Mouse (Mus musculus): ENCODE data around the gene Slc22a4.

Gene Slc22a4

DNA sequence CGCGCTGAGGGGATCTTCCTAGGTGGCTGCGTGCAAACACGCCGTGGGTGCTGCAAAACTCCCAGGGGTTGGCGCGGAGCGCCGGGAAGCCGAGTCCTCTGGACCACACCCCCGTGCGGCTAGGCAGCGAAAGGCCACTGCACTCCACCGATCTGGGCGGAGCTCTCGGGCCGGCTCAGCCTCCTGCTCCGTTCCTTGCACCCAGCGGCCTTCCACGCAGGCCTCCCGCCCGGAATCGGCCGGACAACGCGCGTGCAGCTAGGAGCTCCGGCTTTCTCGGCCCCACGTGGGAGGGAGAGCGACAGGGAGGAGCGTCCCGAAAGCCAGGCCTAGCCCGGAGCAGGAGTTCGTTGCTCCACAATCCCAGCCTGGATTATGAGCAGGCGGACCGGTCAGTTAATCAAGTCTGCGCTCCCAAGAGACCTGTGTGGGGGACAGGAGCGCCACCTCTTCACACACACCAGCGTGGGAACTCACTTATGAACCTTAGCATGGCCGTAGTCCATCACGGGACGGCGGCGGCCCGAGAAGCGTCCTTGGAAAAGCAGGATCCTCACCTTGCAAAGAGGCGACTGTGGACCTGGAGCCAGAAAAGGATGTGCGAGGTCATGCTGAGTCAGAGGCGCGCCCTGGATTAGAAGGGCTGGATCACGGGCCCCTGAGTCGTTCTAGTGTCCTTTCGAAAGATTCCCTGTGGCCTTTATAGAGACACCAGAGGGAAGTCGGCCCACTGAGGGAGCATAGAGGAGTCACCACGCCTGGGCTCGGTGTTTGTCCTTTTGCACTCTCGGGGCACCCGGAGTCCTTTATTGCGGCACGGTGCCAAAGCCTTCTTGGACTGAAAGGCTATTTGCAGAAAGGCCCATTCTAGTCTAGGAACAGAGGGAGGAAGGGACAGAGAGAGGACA lies at the start of gene Slc22a4:
TSS of gene Slc22a4 (minus strand) at position 47 of the 908 bp plus-strand sequence.
- peak; percentile 35 to 50 for DNase-seq (ENCODE audit: low spot score in 2 of 2)

DNA sequence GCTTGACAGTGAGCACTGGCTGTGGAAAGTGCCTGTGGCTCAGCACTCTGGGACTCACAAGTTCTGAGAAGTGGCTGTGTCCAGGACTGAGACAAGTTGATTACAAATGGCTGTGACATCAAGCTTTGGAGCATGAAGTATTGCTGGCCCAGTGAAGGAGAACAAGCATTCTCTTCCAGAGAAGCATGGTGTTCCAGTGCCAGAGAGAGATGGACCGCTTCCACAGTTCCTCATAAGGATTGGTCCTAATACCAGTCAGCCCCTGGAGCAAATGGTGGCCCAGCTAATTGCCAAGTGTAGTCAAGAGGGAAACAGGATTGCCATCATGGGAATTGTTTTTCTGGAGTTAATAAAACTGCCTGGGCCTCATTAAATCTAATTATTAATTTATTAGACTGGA lies 48.2 kb upstream of the Slc22a4 start:
- DNase-seq (ENCODE audit: low spot score in 2 of 2) = no peak

DNA sequence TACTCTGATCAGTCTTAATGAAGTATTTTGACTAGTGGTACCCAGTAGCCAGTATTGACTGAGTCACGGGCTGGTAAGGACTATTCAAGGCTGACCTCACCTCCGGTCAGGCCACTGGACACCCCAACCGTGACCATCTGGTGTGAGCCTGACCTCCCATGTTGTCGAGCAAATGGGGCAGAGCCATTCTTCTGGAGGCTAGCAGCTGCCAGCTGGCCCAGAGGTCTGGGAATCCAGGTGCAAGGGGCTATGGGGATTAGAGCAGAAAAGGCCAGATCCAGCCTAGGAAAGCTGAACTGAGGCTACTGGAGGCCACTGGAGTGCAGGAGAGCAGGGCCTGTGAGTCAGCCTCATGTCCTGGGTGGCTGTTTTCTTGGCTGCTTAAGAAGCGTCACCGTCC lies 47.5 kb upstream of the Slc22a4 start:
- DNase-seq (ENCODE audit: low spot score in 2 of 2) = no peak

DNA sequence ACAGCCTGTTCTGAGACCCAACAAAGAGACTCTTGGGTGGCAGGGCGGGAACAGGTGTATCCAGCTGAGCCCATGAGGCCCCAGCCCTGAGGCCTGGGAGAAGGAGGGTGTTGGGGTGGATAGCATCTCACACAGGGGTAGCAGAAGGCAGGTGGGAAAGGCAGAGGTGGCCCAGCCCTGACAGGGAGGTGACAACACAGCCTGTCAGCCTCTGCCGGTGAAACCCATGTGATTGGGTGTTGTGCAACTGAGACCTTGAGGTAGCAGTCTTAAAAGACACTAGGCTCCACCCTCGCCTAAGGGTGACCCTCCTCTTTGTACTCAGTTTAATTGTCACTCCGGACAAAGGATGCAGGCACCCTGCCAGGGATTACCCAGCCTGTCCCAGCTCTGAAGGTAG lies 45.4 kb upstream of the Slc22a4 start:
- no peak for DNase-seq (ENCODE audit: low spot score in 2 of 2)

DNA sequence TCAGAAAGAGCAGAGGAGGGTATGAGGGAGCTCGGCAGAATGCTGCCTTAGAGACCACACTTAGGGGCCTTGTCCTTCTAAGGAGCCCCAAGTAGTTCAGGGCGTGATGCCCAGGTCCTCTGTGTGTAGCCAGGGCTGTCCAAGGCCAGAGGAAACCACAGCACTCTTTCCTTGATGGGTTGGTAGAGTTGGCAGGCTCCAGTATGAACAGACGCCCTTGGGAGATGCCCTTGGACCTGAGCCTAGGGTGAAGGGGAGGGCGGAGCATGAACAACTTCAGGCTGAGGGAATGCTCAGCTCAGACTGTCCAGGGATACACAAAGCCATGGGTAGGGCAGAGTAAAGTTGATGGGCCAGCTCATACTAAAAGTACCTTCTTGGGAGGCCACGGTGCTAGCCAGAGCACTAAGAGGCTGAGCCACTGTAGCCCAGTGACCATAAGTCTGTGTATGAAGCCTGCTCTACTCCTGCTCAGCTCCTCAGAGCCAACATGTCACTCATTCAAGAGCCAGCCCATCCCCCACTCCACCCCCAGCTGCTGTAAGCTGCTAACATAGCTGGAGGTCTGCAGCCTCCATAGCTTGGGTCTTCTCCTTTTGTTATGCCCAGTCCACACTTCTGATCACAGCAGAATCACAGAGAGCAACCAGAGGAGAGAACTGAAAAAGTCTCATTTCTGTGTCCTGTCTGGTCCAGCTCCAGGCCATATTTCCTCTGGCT lies 44.0 kb upstream of the Slc22a4 start:
- DNase-seq (ENCODE audit: low spot score in 2 of 2) = no peak

DNA sequence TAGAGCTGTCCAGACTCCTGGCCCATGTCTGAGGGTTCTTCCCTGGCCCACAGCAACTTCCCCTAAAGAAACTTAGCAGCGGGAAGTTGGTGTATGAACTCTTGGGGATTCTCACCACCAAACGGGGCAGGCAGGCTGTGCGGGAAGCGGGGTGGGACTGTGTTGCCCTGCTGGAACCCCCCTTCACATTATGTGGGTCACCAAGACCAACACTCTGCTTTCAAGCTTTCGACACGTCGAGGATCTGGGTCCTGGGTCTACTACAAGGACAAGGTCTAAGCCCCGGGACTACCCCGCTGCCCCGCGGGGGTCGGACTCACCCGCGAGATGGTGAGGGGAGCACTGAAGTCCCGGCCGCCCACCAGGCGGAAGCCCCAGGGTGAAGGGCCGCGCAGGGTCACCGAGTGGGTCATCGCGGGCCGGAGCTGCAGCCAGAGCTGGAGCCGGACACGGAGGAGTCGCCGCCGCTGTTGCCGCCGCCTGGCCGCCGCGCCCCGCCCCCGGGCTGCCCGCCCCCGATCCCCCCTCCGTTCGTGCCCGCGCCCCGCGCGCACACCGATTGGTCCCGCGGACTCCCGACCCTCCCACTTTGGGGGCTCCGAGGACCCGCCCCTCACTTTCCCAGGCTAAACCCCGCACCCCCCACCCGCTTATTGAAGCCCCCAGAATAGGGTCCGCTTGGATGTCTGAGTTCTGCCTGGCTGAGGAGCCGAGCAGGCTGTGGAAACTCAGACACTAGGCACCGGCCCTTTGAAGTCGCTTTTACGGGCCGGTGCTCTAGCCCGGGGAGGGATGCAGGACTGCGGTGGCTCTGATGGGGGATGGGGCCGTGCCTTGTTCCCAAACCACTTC lies 40.9 kb upstream of the Slc22a4 start, which contains the start of gene Pdlim4:
TSS of gene Pdlim4 (minus strand) at position 495 of the 852 bp plus-strand sequence.
- DNase-seq (ENCODE audit: low spot score in 2 of 2) = no peak

DNA sequence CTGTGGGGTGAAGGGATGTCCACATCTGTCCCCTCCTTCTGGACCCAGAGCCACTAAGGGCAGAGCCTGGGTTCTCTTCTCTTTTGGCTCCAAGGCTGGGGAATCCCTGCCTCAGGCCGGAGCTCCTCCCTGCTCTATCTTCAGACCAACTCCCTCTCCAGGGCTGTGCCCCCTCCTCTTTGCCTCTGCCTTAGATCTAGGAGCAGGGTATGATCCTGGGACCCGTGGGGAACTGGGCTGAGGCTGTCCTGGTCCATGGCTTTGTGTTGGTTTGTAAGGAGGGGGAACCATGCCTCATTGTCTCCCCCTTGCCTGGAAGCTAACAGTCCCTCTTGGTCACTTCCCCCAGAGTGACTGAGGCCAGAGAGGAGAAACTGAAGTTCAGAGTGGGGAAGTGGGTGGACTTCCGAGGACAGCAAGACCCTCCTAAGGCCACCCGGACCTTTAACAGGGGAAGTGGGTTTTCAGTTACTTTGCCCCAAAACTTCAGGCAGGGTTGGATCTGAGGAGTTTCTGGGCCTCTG lies 40.2 kb upstream of the Slc22a4 start:
- no peak for DNase-seq (ENCODE audit: low spot score in 2 of 2)

DNA sequence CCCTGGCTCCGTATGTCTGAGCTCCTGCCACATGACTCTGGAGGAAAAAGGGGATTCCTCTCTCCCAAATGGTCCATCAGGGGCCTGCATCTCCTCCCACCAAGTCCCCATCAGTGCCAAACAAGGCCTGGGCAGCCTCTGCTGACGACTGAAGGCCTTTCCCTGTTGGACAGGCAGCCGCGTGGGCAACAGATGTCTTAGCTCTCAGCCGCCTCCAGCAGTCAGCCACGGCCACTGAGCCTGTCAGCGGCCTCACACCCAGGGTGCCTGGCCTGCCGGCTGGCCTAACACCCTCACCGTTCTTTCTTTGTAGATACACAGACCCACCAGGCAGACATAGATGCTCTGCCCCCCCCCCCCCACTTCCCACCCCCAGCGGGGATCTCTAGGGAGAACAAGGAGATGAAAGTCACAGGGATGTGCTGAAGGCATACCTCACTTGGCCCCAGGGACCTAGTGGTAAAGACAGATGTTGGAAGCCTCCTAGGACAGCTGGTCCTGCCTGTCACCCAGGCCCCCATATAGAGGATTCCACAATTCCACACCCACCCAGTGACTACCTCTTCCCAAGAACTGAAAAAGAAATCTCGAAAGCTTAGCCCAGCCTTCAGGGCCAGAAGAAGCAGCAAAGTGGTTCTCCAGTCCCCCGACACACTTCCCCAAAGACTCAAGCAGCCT lies 39.6 kb upstream of the Slc22a4 start:
- DNase-seq (ENCODE audit: low spot score in 2 of 2) = no peak

DNA sequence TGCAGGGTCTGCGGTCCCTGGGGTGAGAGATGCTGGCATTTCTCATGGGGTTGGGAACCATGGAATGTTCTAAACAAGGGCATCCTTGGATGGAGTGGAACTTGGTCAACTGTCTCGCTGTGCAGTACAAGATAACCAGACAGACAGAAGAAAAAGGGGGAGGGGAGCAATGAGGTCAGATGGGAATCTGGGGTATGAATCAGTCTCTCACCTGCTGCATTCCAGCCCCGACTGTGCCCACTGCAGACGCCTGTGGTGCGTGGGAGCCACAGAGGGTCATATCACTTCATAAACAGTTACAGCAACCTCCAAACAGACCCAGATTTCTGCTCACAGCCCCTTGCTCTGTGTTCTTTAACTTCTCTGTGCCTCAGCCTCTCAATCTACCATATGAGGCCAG lies 38.5 kb upstream of the Slc22a4 start:
- DNase-seq (ENCODE audit: low spot score in 2 of 2) = no peak

DNA sequence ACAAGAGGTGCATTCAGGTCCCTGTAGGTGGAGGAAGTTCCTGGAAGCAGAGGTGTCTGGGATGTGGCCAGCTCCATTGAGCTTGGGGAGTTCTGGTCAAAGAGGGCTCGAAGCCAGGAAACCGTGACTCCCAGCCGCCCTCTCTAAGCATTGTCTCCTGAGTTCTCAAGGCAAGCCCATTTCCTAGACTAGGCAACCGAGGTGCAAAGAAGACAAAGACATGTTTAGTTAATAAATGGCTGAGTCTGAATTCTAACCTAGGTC lies 38.0 kb upstream of the Slc22a4 start:
- no peak for DNase-seq (ENCODE audit: low spot score in 2 of 2)

DNA sequence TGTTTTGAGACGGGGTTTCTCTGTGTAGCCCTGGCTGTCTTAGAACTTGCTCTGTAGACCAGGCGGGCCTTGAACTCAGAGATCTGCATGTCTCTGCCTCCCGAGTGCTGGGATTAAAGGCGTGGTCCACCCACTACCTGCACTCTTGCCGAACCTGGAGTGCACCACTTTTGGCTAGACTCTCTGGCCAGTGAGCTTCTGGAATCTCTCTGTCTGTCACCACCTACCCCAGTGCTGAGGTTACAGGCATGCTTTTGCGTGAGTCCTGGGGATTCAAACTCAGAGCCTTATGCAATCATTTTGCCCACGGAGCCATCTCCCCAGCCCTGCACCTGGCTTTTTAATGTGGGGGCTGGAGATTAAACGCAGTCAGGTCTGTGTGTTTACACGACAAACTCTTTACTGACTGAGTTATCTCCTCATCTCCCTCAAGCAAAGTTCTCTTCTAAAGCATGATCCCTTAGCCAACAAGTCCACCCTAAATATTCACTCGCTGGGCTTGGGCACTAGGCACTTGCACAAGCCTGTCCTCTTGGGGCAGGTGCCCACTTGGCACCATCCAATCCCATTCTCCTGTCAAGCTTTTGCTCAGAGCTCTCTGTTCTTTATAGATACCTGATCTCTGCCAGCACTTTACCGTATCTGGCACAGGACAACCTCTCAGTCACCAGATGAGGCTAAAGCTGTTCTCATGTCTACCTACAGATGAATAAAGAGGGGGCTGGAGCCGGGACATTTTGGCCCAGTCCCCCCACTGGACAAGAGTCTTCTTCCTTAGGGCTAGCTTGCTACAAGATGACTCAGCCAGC lies 37.4 kb upstream of the Slc22a4 start:
- no peak for DNase-seq (ENCODE audit: low spot score in 2 of 2)

DNA sequence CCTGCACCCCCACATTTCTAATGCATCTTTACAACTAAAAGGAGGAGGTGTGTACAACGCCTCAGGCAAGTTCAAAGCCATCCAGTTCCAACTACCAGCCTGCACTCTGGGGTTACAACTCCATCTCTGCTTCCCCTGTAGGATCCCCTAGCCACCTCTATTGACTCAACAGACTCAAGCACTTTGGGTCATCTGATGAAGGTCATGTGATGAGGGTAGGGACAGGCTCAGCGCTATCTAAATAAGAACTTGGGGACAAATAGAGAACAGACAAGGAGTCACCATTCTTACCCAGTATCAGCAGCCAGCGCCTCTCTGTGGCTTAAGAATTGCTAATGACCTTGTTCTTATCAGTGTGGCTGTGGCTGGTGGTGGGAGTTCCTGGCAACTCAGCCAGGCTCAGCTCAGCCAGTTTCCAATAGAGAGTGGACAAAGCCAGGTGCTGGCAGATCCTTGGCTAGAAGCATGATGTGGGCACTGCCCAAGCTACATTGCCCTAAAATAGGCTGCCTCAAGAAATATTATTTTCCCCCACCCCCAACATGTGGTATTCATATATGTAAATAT lies 36.6 kb upstream of the Slc22a4 start:
- DNase-seq (ENCODE audit: low spot score in 2 of 2) = no peak

DNA sequence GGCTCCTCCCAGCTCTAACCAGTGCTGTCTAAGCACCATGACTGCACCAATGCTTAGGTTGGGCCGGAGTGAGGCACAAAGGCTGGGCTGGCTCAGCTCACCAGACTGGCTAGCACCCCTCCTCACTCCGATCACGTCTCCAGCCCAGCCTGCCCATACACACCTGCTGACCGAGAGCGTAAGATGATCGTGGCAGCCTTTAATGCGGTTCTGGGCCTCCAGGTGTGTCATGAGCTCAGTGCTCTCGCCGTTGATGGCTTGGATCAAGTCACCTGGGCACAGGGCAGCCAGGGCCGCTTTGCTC lies 35.5 kb upstream of the Slc22a4 start:
- no peak for DNase-seq (ENCODE audit: low spot score in 2 of 2)

DNA sequence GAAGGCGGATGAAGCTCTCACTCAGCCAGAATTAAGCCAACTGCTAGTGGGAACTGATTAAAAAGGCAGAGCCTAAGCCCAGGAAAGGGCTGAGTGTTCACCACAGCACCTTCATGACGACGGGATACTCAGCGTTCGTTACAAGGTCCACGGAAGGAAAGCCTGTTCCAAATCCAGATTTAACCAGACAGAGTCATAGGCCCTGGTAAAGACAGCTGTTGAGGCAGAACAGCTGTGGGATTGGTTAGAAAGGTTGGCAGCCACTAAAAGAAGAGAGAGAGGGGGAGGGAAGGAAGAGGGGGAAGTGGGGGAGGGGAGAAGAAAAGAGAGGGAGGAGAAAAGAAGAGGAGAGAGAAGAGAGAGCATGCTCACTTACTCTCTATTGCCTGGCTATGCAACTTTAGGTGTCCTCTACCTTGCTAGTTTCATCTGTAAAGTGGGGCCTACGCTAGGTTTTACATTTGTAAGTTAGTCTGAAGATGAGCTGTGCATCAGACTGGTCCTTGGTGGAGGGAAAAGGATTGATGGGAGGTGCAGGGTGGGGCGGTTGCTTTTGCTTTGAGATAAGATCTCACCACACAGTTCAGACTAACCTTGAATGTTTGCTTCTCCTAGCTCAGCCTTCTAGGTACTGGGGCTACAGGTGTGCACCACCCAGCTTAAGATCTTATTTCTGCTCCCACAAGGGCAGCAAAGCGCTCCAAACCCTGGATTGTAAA lies 35.0 kb upstream of the Slc22a4 start:
- DNase-seq (ENCODE audit: low spot score in 2 of 2) = no peak

DNA sequence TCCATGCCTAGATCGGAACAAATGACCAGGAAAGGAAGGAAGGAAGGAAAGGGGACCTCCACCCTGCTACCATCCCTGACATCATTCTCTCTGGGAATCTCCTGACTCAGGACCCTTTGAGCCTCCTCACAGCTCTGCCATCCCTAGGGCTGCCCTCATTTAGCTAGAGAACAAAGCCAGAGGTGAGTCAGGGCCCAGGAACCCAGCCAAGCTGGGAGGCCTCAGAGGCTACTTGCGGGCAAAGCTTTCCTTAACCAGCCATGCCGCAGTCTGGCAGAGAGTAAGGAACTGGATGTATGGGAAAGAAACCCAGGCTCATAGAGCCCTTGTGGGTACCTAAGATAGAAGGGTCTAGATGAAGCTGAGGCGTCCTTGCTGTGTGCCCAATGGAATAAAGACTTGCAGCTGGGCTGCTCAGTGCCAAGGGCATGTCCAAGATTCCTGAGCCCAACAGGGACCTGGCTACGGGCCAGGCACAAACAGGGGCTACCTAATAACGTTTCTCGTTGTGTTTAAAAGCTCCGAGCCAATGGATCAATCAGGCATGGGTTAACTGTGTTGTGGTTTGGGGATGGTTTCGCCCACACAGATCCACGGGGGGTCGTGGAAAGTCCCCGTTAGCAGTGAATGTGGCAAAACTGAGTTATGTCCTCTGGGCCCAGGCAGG lies 34.3 kb upstream of the Slc22a4 start:
- DNase-seq (ENCODE audit: low spot score in 2 of 2) = no peak

DNA sequence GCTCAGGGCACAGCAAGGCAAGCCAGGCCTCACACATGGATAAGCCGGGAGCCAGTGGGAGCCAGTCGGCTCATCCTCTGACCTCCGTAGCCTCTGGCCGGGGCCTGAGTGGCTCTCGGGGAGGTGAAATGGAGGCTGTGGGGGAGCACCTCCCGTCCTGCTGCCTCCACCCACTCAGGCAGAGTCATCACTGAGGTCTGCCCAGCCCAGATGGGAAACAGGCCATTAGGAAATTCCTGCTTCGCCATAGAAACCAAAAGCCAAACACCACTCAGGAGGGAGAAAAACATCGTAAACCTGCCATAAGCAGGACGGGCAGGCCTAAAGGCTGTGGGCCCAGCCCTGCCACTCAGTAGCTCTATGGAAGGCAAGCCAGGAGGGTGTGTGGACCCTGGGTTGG lies 32.4 kb upstream of the Slc22a4 start:
- DNase-seq (ENCODE audit: low spot score in 2 of 2) = no peak

DNA sequence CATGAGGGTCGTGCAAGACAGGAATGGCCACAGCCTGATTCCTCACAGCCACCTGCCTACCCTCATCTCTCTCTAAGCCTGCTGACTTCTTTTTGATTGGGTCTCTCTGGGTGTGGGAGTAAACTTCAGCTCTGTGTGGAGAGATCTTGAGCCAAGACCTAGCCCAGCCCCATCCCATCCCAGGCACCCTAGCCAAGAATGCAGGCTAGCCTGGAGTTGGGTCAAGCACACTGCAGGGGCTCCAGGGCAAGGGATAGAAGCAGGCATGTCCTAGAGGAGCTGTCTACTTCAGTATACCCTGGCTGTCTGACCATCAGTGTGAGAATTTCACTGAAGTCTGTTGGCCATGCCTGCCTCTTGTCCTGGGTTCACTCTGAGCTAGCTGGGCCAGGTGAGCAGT lies 31.6 kb upstream of the Slc22a4 start:
- no peak for DNase-seq (ENCODE audit: low spot score in 2 of 2)

DNA sequence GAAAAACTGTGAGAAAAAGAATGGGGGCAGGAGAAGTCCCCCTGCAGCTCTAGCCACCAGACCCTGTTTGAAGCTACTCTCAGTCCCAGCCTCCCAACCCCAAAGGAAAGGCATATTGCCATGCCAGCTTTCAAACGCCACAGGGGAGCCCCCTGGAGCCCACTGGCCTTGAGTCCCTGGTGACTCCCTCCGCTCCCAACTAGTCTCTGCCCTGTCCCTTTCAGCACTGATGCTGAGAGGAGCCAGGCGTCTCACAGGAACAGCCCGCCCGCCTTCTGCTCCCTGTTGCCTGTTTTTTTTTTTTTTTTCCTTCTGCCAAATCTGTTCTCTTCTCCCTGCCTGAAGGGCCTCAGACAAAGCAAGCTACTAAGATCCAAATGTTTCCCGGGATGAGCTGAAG lies 30.8 kb upstream of the Slc22a4 start:
- DNase-seq (ENCODE audit: low spot score in 2 of 2) = no peak

DNA sequence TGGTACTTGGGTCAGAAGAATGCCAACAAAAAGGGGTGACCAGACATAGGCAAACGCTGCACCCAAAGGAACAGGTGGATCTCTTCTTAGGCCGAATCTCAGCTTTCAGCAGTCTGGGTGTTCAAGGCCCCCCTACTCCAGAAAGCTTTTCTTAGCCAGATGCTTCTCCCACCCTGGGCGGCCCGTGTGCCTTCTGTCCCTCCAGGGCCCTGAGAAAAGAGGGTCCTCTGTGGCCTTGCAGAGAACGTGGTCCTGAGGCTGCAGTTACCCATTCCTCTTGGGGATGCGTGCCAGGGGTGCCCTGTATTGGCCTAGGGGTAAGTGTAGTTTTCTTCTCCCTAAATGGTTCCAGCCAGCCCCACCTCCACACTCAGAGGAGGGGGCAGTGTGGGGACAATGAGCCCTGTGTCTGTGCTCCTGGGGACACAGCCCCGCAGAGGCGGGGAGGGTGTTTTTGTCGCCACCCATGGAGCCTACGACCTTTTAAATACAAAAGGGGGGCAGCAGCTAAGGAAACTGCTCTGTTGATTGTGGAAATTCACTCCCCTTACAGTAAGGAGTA lies 30.2 kb upstream of the Slc22a4 start:
- DNase-seq (ENCODE audit: low spot score in 2 of 2) = no peak
